Mouse (Mus musculus): ENCODE measurements around the gene Hist1h3d. TPM values are rescaled to one million over a fixed set of nuclear protein-coding genes. Genes with fewer than 3 reads are reported as not detected.

Gene Hist1h3d
- total RNA-seq, 2 experiments from 2014 or later, result 2.0 to 3.0 TPM

- TF ChIP-seq CTCF (IDR thresholded peaks at IDR 0.05), result no peak
- intact Hi-C loops (cut with DNase I), result no loop called here
- Histone ChIP-seq H3K4me3 (no peak overlapping the region), H3K27ac (no peak overlapping the region)
- DNase-seq, result no peak
These were observed 34.8 kb downstream of the Hist1h3d start for GRCm38 (mm10) chr13:23610393-23610792.

- H3K4me3 ChIP-seq, result no peak overlapping the region
- TF ChIP-seq CTCF (IDR thresholded peaks at IDR 0.05), result no peak
- no peak overlapping the region for H3K27ac ChIP-seq
- intact Hi-C loops (cut with DNase I), result no loop called here
- no peak for DNase-seq
These were observed 36.1 kb downstream of the Hist1h3d start for GRCm38 (mm10) chr13:23611638-23612037.

- H3K4me3 ChIP-seq, result peak overlapping the region; percentile 89
- intact Hi-C loops (cut with DNase I), result loop anchor here (5.0 kb wide), 5 partner anchors 38 to 1578 kb away; partner anchors contain the start of genes Hist1h1a, Hist1h1t, Hist1h2ac and Hist1h2ag
- DNase-seq, result no peak
- TF ChIP-seq CTCF (IDR thresholded peaks at IDR 0.05), result no peak
- H3K27ac ChIP-seq, result peak overlapping the region; percentile 92
These were observed 44.6 kb downstream of the Hist1h3d start for GRCm38 (mm10) chr13:23620056-23620732.

DNA sequence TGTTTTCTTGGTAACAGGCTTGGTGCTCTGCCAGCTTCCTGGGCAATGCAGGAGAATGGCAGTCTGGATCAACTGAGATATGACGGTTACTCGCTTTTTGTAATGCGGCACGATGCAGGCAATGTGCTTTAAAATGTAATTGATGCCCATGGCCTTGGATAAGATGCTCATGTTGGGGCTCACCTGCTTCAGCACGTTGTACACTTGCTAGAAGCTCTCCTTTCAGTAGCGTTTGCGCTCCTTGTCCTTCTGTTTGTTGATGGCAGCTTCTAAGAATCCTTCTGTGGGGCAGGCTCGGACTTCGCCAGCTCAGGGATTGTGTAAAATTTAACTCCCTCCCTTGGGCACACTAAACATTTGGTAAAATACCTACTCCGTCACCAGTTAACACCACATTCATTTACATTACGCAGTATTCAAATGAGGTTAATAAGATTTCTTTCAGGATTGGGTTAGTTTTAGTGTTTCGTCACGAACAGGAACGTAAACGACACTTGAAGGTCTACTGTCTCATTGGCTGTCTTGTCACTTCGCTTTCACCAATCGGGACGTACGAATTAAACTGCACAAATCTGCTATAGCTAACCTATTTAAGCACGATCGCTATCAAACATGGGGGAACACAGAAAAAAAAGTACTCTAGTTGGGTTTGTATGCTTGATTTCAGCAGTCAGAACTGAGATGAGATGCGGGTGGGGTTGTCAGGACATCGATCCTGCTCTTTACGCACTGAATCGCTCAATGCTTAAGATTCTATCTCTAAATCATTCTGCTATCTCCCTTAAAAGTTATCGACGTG lies 45.4 kb downstream of the Hist1h3d start, which contains the start of gene Hist1h2be:
TSS of gene Hist1h2be (minus strand) at position 392 of the 799 bp plus-strand sequence.
- intact Hi-C loops (cut with DNase I), result loop anchor here (5.0 kb wide), 5 partner anchors 39 to 1579 kb away; partner anchors contain the start of genes Hist1h1a, Hist1h1t, Hist1h2ac and Hist1h2ag
- peak within 1 kb of the TSS; percentile 92 for H3K27ac ChIP-seq
- DNase-seq, result peak; percentile 62
- H3K4me3 ChIP-seq, result peak within 1 kb of the TSS; percentile 89
- TF ChIP-seq CTCF (IDR thresholded peaks at IDR 0.05), result no peak

DNA sequence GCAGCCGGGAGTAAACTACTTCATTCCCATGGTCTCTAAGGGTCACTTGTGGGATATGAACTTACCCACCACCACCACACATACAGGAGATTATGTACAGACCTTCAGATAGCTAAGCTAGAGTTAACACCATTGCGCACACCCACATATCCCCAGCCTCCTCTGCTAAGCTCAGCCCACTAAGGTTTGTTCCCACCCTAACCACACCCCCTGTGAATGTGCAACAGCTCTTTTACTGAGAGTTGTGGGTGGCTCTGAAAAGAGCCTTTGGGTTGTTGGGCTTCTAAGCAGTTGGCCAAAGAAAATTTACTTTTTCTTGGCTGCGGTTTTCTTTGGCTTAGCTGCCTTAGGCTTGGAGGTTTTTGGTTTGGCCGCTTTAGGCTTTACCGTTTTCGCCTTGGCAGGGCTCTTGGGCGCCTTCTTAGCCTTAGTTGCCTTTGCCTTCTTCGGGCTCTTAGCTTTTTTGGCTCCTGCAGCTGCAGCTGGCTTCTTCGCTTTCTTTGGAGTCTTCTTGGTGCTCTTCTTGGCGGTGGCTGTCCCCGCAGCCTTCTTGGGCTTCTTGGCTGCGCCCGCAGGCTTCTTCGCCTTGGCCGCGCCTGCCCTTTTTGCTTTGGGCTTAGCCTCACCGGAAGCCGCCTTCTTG lies 46.1 kb downstream of the Hist1h3d start:
- intact Hi-C loops (cut with DNase I), result loop anchor here (2.0 to 5.0 kb wide), 6 partner anchors 39 to 1579 kb away; partner anchors contain the start of genes Hist1h1a, Hist1h1c, Hist1h1t and Hist1h2ac
- DNase-seq, result peak; percentile 69
- peak overlapping the region; percentile 92 for H3K27ac ChIP-seq
- TF ChIP-seq CTCF (IDR thresholded peaks at IDR 0.05), result no peak
- peak overlapping the region; percentile 89 for H3K4me3 ChIP-seq

- intact Hi-C loops (cut with DNase I), result loop anchor here (2.0 to 5.0 kb wide), 6 partner anchors 40 to 1580 kb away; partner anchors contain the start of genes Hist1h1a, Hist1h1c, Hist1h1t and Hist1h2ac
- Histone ChIP-seq H3K27ac (peak within 1 kb of the TSS; percentile 92), H3K4me3 (peak within 1 kb of the TSS; percentile 89)
- peak; percentile 95 for DNase-seq
These were observed 46.7 kb downstream of the Hist1h3d start, which contains the start of gene Hist1h1e for GRCm38 (mm10) chr13:23622175-23622671. Gene Hist1h1e (minus strand): TSS chr13:23622558.

DNA sequence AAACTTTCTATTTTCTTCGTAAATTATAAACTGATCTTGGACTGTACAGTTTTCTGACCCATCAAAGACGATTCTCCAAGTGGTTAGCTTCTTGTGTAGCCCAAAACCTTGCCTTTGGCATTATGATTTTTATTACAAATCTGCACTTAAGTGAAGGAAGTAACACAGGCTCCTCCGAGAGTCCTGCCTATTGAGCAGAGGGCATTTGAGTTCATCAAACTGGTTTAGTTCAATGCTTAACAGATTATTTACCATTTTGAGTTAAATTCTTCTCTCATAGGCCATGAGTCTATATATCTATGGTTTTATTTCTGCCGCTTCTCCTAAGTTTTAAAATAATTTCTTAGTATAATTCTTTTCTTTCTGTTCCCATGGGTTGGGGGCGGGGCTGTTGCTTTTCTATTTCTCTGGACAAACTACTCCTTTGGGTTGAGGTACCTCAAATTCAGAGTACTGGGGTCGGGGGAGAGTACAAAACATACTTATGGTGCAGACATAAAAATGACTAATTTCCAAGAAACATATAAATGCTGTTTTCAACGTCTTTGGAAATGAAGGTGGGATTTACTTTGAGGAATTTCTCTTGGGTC lies 47.4 kb downstream of the Hist1h3d start:
- no peak for DNase-seq
- peak overlapping the region; percentile 92 for H3K27ac ChIP-seq
- TF ChIP-seq CTCF (IDR thresholded peaks at IDR 0.05), result no peak
- intact Hi-C loops (cut with DNase I), result loop anchor here (2.0 to 5.0 kb wide), 6 partner anchors 41 to 1581 kb away; partner anchors contain the start of genes Hist1h1a, Hist1h1c, Hist1h1t and Hist1h2ac
- H3K4me3 ChIP-seq, result peak overlapping the region; percentile 89

Small RNAs within 50 kb of the gene (microRNA-seq; reads per million reads assigned to microRNA genes)
- not detected for gene Gm44297
- gene Gm44359, result not detected
- not detected for gene Gm44394

Other genes with a start within 250 kb of the Hist1h3d start
- gene Zfp322a, start 206.6 kb upstream of the Hist1h3d start, total RNA-seq (2021), result 10 to 100 TPM in 1 of 2 experiments, 1 to 10 TPM in 1; 8.9 to 12.7 TPM
- gene Abt1, start 151.9 kb upstream of the Hist1h3d start, total RNA-seq (2021), result 1 to 10 TPM; 3.6 to 3.9 TPM
- not detected for gene Btn1a1, start 109.9 kb upstream of the Hist1h3d start, total RNA-seq (2021)
- not detected for gene Btn2a2, start 86.9 kb upstream of the Hist1h3d start, total RNA-seq (2021)
- 100 to 1,000 TPM; 131 to 139 TPM for gene Hist1h4h, start 44.7 kb upstream of the Hist1h3d start, total RNA-seq (2021)
- gene Hist1h2af, start 41.9 kb upstream of the Hist1h3d start, total RNA-seq (2021), result 1 to 10 TPM in 1 of 2 experiments, not detected in 1; 2.0 TPM
- not detected for gene Hist1h3g, start 40.3 kb upstream of the Hist1h3d start, total RNA-seq (2021)
- gene Hist1h2bh, start 32.4 kb upstream of the Hist1h3d start, total RNA-seq (2021), result 1 to 10 TPM in 1 of 2 experiments, under 1 TPM in 1; 0.94 to 1.0 TPM
- gene Hist1h3f, start 31.7 kb upstream of the Hist1h3d start, total RNA-seq (2021), result 1 to 10 TPM; 2.9 to 4.0 TPM
- gene Hist1h4f, start 24.1 kb upstream of the Hist1h3d start, total RNA-seq (2021), result 1 to 10 TPM; 7.8 to 8.7 TPM
- under 1 TPM; 0.56 to 0.81 TPM for gene Hist1h1d, start 22.5 kb upstream of the Hist1h3d start, total RNA-seq (2021)
- gene Hist1h3e, start 13.4 kb upstream of the Hist1h3d start, total RNA-seq (2021), result 10 to 100 TPM in 1 of 2 experiments, 1 to 10 TPM in 1; 8.3 to 12.9 TPM
- under 1 TPM in 1 of 2 experiments, not detected in 1; 0.45 TPM for gene Hist1h2ae, start 4.5 kb upstream of the Hist1h3d start, total RNA-seq (2021)
- gene Hist1h2bg, start 4.4 kb upstream of the Hist1h3d start, total RNA-seq (2021), result 1 to 10 TPM; 2.9 to 7.6 TPM
- 1 to 10 TPM; 3.6 to 3.8 TPM for gene Hist1h2bf, start 1.6 kb upstream of the Hist1h3d start, total RNA-seq (2021)
- gene Hist1h2ad, start 1.4 kb upstream of the Hist1h3d start, total RNA-seq (2021), result 1 to 10 TPM; 1.0 to 1.3 TPM
- gene Hist1h4d, start 5.8 kb downstream of the Hist1h3d start, total RNA-seq (2021), result 10 to 100 TPM; 31.0 to 36.0 TPM
- gene Hist1h2be, start 45.4 kb downstream of the Hist1h3d start, total RNA-seq (2021), result 10 to 100 TPM; 10.8 to 17.5 TPM
- gene Hist1h1e, start 46.8 kb downstream of the Hist1h3d start, total RNA-seq (2021), result 10 to 100 TPM; 29.1 to 34.0 TPM
- gene Hist1h2ac, start 108.2 kb downstream of the Hist1h3d start, total RNA-seq (2021), result under 1 TPM; 0.84 to 0.92 TPM
- 10 to 100 TPM; 59.1 to 76.4 TPM for gene Hist1h2bc, start 108.4 kb downstream of the Hist1h3d start, total RNA-seq (2021)
- not detected for gene Hist1h1t, start 120.1 kb downstream of the Hist1h3d start, total RNA-seq (2021)
- gene Hist1h4c, start 122.7 kb downstream of the Hist1h3d start, total RNA-seq (2021), result 10 to 100 TPM; 49.8 to 61.2 TPM
- 10 to 100 TPM; 16.0 to 18.7 TPM for gene Hfe, start 135.1 kb downstream of the Hist1h3d start, total RNA-seq (2021)
- gene Hist1h1c, start 163.0 kb downstream of the Hist1h3d start, total RNA-seq (2021), result 100 to 1,000 TPM; 135 to 164 TPM
- not detected for gene Hist1h3c, start 169.8 kb downstream of the Hist1h3d start, total RNA-seq (2021)
- 1 to 10 TPM; 1.1 to 2.3 TPM for gene Hist1h2bb, start 171.0 kb downstream of the Hist1h3d start, total RNA-seq (2021)
- 1 to 10 TPM in 1 of 2 experiments, not detected in 1; 1.9 TPM for gene Hist1h2ab, start 175.4 kb downstream of the Hist1h3d start, total RNA-seq (2021)
- gene Hist1h3b, start 176.5 kb downstream of the Hist1h3d start, total RNA-seq (2021), result 1 to 10 TPM; 1.6 to 1.8 TPM
- 1 to 10 TPM; 2.1 to 3.7 TPM for gene Hist1h4b, start 181.2 kb downstream of the Hist1h3d start, total RNA-seq (2021)
- 1 to 10 TPM in 1 of 2 experiments, under 1 TPM in 1; 0.61 to 1.4 TPM for gene Hist1h4a, start 185.5 kb downstream of the Hist1h3d start, total RNA-seq (2021)
- gene Hist1h3a, start 186.6 kb downstream of the Hist1h3d start, total RNA-seq (2021), result 1 to 10 TPM; 2.9 to 4.2 TPM
- gene Hist1h1a, start 187.9 kb downstream of the Hist1h3d start, total RNA-seq (2021), result 1 to 10 TPM; 1.2 to 1.5 TPM
- not detected for gene Trim38, start 194.2 kb downstream of the Hist1h3d start, total RNA-seq (2021)
- gene Slc17a2, start 231.2 kb downstream of the Hist1h3d start, total RNA-seq (2021), result not detected

Measured in gastrocnemius, adult 2 months (tissue).